Mouse (Mus musculus) induced T-regulatory cell, adult 2 months (primary cell): ENCODE measurements at regions not wholly inside any gene's neighbourhood (a gene's known extent, or its start where the extent isn't known, plus 50 kb on each side); places are given as distances from the start of the nearest gene placed in this dataset.
A peak's percentile ranks its signal among the peaks of the same experiment; 100 is the strongest.

Experiments
- DNase-seq: peaks from one replicate; pipeline ENCODE4 v3.0.0-alpha.2; 2012; ENCODE audit warnings: low read depth

- no peak for DNase-seq
These were observed 162.4 kb downstream of the Sim1 start for GRCm38 (mm10) chr10:51056950-51057349.

GRCm38 (mm10) chr10:51058333-51058732, 163.8 kb downstream of the Sim1 start:
- no peak for DNase-seq

GRCm38 (mm10) chr10:51101590-51101989, 207.0 kb downstream of the Sim1 start:
- no peak for DNase-seq

DNA sequence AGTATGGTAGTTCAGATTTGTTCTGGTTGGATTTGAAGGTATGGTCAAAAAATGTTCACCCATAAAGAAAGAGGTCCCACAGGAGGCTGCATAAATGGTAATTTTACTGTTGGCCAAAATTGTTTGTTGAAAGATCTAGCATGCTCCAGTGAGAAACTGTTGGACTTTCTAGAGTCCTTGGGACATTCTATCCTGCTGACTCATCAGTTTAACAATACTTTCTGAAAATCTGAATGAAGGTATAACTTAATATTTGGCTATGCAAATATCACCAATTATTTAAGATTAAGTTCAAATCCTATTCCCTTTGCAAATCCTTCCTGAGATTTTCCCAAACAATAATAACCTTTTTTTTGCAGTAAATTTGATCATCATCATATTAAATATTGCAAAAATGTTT, 257.3 kb downstream of the Sim1 start:
- DNase-seq = no peak

GRCm38 (mm10) chr10:51153484-51153985, 259.0 kb downstream of the Sim1 start:
- DNase-seq = no peak

GRCm38 (mm10) chr10:51154016-51154415, 259.5 kb downstream of the Sim1 start:
- no peak for DNase-seq

GRCm38 (mm10) chr10:51154743-51155142, 260.2 kb downstream of the Sim1 start:
- no peak for DNase-seq

- DNase-seq = no peak
These were observed 279.1 kb downstream of the Sim1 start for GRCm38 (mm10) chr10:51173619-51174018.

GRCm38 (mm10) chr10:51175993-51176577, 281.5 kb downstream of the Sim1 start:
- DNase-seq = no peak

- no peak for DNase-seq
These were observed 282.1 kb downstream of the Sim1 start for GRCm38 (mm10) chr10:51176692-51177091.

GRCm38 (mm10) chr10:51181752-51182151, 287.2 kb downstream of the Sim1 start:
- DNase-seq = no peak

DNA sequence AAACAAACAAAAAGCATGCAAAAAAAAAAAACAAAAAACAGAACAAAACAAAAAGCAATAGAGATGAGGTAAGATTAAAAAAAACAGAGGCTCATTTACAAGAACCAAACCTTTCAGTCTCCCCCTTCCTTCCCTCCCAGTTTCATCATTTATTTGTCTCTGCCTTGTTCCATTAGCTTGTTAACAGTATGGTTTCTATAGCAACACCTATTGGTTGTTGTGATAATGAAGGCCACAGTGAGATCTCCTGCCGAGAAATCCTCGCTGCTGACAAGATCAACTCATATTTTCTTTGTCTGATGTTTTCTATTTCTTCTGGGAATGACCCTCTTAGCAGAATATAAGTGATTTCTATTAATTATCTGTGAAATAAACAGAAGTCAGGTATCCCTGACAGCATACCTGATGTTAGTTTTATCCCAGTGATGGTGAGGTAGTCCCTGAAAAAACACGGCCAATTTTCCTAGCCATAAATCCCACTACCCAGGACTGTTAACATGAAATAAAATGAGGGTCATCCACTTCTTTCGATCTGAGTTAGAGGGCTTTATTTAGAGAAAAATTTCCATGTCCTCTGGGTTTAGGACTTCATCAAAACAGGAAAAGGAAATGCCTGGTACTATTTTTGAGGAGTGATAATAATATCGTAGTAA, 288.9 kb upstream of the Gm49339 start:
- no peak for DNase-seq

DNA sequence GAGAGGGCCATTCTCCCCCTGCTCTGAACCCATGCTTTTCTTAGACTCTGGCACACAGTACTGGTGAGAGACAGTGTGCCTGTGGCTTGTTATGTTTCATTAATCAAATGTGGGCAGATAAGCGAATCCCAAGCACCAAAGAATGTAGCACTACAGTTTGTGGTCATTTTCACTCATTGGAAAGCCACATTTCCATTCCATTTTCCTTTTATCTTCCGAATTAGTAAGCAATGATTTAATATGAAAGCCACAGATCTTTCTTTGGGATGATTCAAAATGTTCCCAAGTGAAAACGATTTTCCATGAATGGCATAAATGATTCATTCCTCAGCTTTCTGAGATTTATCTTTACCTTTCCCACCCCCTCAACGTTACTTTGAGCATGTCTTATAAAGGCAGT, 260.9 kb upstream of the Gm49339 start:
- no peak for DNase-seq

- no peak for DNase-seq
These were observed 246.8 kb upstream of the Gm49339 start for GRCm38 (mm10) chr10:51233592-51233991.

DNA sequence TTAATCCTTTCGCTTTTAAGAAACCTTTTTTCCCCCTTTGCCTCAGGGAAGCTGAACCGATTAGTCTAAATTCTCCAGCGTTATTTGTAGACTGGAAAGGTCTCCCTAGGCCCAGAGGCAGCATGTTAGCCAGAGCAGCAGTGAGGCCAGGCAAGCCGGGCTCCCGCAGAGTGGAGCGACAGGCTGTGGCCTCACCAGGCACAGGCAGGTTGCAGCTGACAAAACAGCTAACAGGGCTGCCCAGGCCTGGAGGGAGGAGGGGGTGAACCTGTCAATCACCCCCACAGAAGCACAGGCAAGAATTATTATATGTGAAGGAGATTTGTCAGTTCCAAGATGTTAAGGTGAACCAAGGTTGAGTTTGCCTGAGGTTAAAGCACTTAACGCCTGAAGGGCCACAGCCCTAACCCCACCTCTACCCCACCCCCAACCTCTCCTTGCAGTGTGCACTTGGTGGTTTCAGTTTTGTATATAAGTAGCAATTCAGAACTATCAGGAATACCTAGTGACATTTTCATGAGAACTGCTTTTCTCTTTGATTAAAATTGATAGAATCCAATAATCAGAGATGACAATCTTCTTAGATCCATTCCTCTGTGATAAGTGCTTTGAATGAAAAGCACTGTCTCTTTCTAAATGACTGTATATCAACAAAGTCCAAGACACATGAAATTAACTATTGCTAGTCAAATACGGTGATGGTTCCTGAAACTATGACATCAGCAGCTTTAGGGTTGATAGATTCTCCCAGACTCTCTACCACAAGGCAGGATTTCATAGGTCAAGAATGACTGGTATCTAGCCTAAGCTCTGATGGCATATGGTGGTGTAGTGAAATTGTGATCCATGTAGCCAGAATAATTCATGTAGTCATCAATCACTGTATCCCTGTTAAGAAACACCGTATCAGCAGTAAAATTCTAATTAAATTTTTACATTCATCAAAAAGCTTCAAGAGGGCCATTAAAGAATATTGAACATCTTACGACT, 244.5 kb upstream of the Gm49339 start:
- DNase-seq = no peak

DNA sequence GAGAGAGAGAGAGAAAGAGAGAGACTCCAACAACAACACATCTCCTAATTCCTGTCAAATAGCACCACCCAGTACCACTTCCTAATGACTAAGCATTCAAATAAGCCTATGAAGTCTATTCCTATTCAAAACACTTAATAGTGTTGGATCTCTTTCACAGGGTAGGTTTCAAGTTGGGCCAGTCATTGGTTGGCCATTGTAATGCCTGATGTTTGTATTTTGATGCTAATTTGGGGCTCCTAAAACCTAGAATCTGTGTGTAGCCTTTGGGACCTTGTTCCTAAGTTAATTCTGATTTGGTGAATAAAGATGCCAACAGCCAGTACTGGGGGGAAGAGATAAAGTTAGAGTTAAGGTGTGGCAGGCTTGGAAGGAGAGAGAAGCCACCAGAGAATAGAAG, 242.3 kb upstream of the Gm49339 start:
- DNase-seq = no peak

DNA sequence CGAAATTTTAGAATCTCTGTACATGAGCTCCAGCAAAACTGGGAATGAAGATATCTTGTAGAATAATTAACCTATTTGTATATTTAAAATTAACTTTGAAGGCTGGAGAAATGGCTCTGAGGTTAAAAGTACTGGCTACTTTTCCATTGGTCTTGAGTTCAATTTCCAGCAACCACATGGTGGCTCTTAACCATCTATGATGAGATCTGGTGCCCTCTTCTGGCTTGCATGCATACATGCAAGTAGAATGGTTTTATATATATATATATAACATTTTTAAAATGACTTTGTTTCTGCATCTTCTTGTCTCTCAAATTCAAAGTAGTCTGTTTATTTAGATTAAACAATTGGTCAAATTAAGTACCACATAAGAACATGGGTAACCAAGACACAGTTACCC, 227.0 kb upstream of the Gm49339 start:
- peak; percentile 4 for DNase-seq

DNA sequence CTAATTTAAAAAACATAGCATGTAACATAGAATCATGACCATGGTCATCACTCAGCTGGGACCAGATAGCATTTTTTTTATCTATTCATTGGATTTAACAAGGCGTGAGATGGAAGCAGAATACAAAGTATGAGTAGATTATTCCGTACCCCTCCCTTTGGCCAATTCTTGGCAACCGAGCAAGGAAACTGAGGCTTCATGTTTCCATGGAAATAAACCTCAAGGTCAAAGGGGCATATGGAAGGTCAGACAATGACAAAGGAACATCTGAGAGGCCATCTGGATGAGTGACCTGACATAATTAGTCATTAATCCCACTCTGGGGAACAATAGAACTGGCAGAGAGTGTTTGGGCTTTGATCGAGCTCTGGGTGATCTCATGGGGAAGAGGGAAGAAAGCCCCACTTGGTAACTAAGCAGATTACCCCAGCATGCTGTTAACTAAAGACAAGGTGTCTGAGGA, 222.8 kb upstream of the Gm49339 start:
- no peak for DNase-seq

DNA sequence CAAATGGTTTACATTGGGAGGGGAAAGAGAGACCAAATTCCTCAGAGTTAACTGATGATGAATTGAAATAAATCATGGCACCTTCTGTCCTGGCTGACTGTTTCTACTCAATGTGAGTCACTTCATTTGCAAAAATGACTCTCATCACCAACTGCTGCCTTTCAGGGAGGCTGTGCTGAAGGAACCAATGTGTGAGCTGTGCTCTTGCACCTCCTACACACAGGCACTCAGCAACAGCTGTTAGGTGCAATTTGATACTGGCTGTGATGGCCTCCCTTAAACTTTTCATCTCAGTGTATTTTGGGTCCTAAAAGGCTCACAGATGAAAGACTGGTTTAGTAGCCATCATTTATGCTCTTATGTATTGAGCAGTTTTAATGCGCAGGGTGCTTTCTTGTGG, 209.0 kb upstream of the Gm49339 start:
- no peak for DNase-seq

GRCm38 (mm10) chr10:51278195-51278594, 202.2 kb upstream of the Gm49339 start:
- no peak for DNase-seq

GRCm38 (mm10) chr10:51282451-51282850, 198.0 kb upstream of the Gm49339 start:
- no peak for DNase-seq

DNA sequence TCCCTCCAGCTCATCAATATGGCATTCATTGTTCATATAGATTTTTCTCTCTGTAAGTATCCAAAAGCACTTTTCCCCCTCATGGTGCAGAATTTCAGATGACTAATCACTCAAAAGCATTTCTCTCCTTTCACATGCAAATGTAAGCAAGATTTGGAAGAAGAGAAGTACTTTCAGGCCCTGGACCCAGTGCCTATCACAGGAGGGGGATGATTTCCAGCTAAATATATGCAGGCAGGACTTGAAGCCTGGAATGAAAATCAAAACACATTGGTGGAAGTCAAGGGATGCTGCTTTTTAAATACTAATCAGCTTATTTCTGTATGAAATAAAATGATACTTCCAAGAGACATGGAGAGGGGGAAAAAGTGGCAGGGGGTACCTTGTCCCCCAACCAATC, 195.9 kb upstream of the Gm49339 start:
- DNase-seq = no peak

DNA sequence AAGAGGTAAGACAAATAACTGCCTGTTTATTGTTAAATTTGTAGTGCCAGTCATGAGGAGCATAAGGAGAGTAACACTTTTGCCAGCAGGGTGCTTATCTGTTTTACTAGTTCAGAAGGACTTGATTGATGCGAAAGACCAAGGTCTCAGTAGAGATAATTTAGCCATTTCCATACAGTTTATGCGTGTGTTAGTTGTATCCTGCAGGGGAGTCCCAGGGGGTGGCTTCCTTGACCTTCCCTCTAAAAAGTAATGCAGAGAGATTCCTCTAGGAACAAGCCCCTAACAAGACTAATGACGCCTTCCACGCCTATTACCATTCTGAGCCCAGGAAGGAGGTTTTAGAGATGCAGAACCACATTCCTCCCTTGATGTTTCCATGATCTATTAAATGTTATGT, 192.6 kb upstream of the Gm49339 start:
- DNase-seq = no peak
